Mouse (Mus musculus) midbrain, embryonic 11.5 days (tissue): ENCODE results near the gene Tspan32. TPM values are rescaled to one million over a fixed set of nuclear protein-coding genes. Genes with fewer than 3 reads are reported as not detected.

Experiments
- ATAC-seq: fragments of 200-750 bp; cut with Nextera tagmentation; 2 replicates; pipeline ENCODE4 v1.8.0; 2017; ENCODE audit warnings: moderate TSS enrichment, moderate library complexity; ENCODE audit not compliant: low FRiP score
- DNase-seq: peaks from one replicate; pipeline ENCODE4 v3.0.0; 2015; ENCODE audit warnings: low spot score; ENCODE audit errors: missing footprints
- H3K27ac ChIP-seq: fragments of 300-500 bp; sonication (generic); 2 replicates; pipeline ENCODE4 v1.5.1; 2014; ENCODE audit warnings: low read depth, low read length
- H3K27me3 ChIP-seq: fragments of 300-500 bp; sonication (generic); 2 replicates; pipeline ENCODE4 v1.6.1; 2014; ENCODE audit warnings: mild to moderate bottlenecking, low read length, moderate library complexity, mixed read lengths; ENCODE audit not compliant: control insufficient read depth, insufficient read depth
- H3K36me3 ChIP-seq: fragments of 300-500 bp; sonication (generic); 2 replicates; pipeline ENCODE4 v1.6.1; 2014; ENCODE audit warnings: mild to moderate bottlenecking, low read length, moderate library complexity, mixed read lengths; ENCODE audit not compliant: control insufficient read depth, insufficient read depth
- H3K4me1 ChIP-seq: fragments of 300-500 bp; sonication (generic); 2 replicates; pipeline ENCODE4 v1.6.1; 2014; ENCODE audit warnings: low read length; ENCODE audit not compliant: control insufficient read depth, insufficient read depth
- H3K4me2 ChIP-seq: fragments of 300-500 bp; sonication (generic); 2 replicates; pipeline ENCODE4 v1.6.1; 2014; ENCODE audit warnings: mild to moderate bottlenecking, moderate library complexity
- H3K4me3 ChIP-seq: fragments of 300-500 bp; sonication (generic); 2 replicates; pipeline ENCODE4 v1.5.1; 2014; ENCODE audit warnings: low read depth, low read length
- H3K9ac ChIP-seq: fragments of 300-500 bp; sonication (generic); 2 replicates; pipeline ENCODE4 v1.6.1; 2014; ENCODE audit warnings: low read length
- H3K9me3 ChIP-seq: fragments of 300-500 bp; sonication (generic); 2 replicates; pipeline ENCODE4 v1.6.1; 2016; ENCODE audit warnings: low read length; ENCODE audit not compliant: control insufficient read depth
- WGBS: fragments of 180-500 bp; shearing (Covaris S2); extraction: QIAGEN DNeasy Blood & Tissue Kit; methylation state at CpG from one replicate; pipeline ENCODE4 v1.1.7; 2014; 5-methylcytosine and 5-hydroxymethylcytosine counted together
- polyA plus RNA-seq: library from polyadenylated mRNA; unstranded; fragments of >200 nt; fragmentation: Nextera tagmentation; extraction: Ambion mirVana; gene quantifications from 2 replicates; pipeline ENCODE4 v1.2.1, GENCODE M21; 2014

The Tspan32 gene
- polyA plus RNA-seq, 1 experiment from 2014 or later, result 5.0 TPM

- H3K4me2 ChIP-seq, result no peak overlapping the region
- ATAC-seq, result no peak
Measured at GRCm38 (mm10) chr7:143013420-143014178, 8.8 kb downstream of the Tspan32 start.

DNA sequence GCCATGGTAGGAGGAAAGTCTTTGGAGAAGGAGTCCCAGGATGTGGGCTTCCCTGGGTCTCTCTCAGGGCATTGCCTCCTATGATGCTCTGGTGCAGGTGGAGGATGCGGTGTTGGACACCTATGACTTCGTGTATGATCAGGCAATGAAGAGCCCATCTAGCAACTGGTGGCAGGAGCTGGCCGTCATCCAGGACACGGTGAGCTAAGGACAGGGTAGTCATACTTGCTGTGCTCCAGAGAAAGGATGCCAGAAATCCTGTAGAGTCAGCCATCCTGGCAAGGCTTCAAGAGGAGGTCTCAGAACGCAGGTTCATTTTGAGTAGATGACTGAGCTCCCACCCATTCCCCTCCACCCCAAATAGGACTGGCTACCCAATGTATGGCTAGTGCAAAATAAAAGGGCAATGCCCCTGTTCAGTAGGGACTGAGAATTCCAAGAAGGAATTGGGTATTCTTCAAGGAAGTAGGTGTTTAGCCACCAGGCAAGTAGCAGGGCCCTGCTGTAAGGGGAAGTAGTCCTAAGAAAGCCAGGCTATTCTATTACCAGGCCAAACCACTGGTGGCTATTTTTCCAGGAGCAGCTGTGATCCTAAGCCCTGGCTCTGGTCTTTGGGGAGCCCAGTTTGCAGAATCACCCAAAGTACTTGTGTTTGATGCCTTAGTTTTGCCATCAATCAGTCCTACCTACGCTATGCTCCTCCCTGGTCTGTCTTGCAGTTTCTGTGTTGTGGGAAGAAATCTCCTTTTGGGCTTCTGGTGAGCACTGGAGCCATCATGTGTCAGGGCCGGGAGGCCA, 10.2 kb downstream of the Tspan32 start:
- Histone ChIP-seq H3K27ac (no peak overlapping the region), H3K36me3 (no peaks in the 10 kb centered on the region), H3K4me3 (no peak overlapping the region), H3K4me2 (no peak overlapping the region), H3K4me1 (no peaks in the 10 kb centered on the region), H3K27me3 (no peaks in the 10 kb centered on the region), H3K9me3 (no peaks in the 10 kb centered on the region), H3K9ac (no peak overlapping the region)
- ATAC-seq (no peak), DNase-seq (peak; percentile 28)
- 88% methylated on average over 7 of the region's 7 CpGs for WGBS

More at GRCm38 (mm10) chr7:143013420-143014178, 8.8 kb downstream of the Tspan32 start:
- no peaks in the 10 kb centered on the region for H3K27me3 ChIP-seq
- H3K9me3 ChIP-seq, result no peaks in the 10 kb centered on the region
- H3K36me3 ChIP-seq, result no peaks in the 10 kb centered on the region
- WGBS, result 62% methylated on average over 8 of the region's 8 CpGs
- no peak overlapping the region for H3K27ac ChIP-seq
- no peak overlapping the region for H3K4me3 ChIP-seq
- DNase-seq, result peak; percentile 83
- H3K9ac ChIP-seq, result no peak overlapping the region
- H3K4me1 ChIP-seq, result no peaks in the 10 kb centered on the region

DNA sequence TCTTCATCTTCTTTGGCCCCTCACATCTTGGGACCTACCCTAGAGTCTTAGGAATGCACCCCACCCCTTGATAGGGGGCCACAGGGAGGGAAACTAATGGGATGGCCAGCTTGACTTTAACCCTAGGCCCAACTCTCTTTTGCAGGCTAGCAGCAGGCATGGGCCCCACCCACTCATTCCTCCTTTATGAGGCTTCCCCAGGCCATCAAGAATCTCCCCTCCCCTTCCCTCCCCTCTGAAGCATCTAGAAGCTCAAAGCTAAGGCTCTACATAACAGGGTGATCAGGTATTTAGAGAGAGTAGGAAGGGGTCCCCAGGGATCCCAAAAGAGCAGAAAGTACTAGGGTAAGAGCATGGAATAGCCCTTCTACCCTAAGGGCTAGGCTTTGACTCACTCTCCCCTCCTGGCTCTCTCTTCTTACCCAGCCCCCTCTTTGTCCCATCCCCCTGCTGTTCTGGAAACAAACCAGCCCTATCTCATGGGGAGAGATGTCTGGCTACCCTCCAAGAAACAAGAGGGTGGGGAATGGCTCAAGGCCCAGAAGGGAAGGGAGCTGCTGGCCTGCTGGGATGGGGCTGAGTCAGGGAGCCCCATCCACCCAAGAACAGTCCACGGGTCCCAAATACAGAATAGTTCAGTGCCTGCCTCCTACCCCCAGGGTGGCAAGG, 11.0 kb downstream of the Tspan32 start:
- no peak for ATAC-seq
- no peaks in the 10 kb centered on the region for H3K27me3 ChIP-seq
- no peak overlapping the region for H3K27ac ChIP-seq
- no peaks in the 10 kb centered on the region for H3K4me1 ChIP-seq
- WGBS, result 16% methylated on average over 1 of the region's 1 CpGs
- H3K36me3 ChIP-seq, result no peaks in the 10 kb centered on the region
- H3K4me2 ChIP-seq, result no peak overlapping the region
- no peak overlapping the region for H3K9ac ChIP-seq
- no peaks in the 10 kb centered on the region for H3K9me3 ChIP-seq
- no peak overlapping the region for H3K4me3 ChIP-seq
- DNase-seq, result peak; percentile 28

DNA sequence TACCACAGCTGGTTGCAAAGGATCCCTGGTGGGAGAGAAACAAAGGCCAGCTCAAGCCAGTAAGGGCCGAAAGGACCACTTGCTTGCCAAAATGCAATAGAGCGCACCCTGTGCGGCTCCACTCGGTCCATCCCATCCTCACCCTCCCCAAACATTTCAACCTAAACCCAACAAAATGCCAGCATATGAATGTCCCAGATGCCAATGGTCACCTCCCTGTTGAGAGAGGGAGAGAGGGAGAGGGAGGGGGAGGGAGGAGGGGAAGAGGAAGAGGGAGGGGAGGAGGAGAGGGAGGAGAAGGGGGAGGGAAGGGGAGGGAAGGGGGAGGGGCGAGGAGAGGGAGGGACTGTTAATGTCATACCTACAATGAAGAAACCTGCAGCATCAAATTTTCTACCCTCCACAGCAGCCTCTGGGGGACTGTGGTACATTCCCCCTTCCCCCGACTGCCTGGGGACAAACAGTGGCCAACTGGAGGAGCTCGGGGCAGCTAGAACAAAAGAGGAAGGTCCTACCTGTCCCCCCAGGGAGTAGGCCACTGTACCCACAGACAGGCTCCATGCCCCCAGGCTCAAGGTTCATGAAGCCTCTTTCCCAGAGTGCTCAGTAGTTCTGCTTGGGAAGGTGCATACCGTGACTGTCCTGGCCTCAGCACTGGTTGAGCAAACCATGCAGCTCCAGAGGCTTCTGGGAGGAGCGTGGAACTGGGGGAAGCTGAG, 11.7 kb downstream of the Tspan32 start:
- WGBS, result 48% methylated on average over 9 of the region's 9 CpGs
- no peaks in the 10 kb centered on the region for H3K36me3 ChIP-seq
- no peak for ATAC-seq
- no peaks in the 10 kb centered on the region for H3K4me1 ChIP-seq
- H3K27me3 ChIP-seq, result no peaks in the 10 kb centered on the region
- H3K4me3 ChIP-seq, result no peak overlapping the region
- H3K9ac ChIP-seq, result no peak overlapping the region
- no peaks in the 10 kb centered on the region for H3K9me3 ChIP-seq
- H3K4me2 ChIP-seq, result no peak overlapping the region
- DNase-seq, result peak; percentile 68
- H3K27ac ChIP-seq, result no peak overlapping the region

DNA sequence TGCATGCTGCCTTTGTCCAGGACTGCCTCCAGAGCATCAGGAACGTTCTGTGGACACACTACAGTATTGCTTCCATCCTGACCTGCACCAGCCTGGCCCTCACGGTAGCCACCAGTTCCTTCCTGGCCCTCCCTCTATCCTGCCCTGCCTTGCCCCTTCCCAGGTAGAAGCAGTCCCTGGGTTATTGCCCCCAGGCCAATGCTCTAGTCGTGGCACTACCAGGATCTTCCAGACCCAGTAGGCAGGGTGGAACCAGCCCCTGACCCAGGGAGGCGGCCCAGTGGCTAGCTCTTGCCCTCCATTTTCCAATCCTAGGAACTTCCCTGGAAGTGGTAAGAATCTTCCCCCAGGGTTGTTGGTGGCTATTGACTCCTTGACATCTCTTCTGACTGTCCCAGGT, 12.3 kb downstream of the Tspan32 start:
- no peaks in the 10 kb centered on the region for H3K9me3 ChIP-seq
- no peak overlapping the region for H3K4me2 ChIP-seq
- ATAC-seq (no peak), DNase-seq (peak; percentile 4)
- no peak overlapping the region for H3K9ac ChIP-seq
- no peaks in the 10 kb centered on the region for H3K4me1 ChIP-seq
- H3K36me3 ChIP-seq, result no peaks in the 10 kb centered on the region
- H3K4me3 ChIP-seq, result no peak overlapping the region
- no peaks in the 10 kb centered on the region for H3K27me3 ChIP-seq
- H3K27ac ChIP-seq, result no peak overlapping the region
- 74% methylated on average over 4 of the region's 4 CpGs for WGBS

DNA sequence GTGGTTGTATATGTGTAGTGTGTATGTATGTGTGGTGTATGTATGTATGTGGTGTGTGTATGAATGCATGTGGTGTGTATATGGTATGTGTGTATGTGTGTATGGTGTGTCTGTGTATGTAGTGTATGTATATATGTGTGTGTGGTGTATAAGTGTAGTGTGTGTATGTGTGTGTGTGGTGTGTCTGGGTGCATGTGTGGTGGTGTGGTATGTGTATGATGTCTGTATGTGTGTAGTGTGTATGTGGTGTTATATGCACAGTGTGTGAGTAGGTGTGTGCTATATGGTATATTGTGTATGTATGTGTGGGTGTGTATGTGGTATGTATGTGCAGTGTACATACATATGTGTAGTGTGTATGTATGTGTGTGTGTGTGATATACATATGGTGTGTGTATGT, 15.2 kb downstream of the Tspan32 start:
- no peak overlapping the region for H3K4me2 ChIP-seq
- DNase-seq (peak; percentile 17), ATAC-seq (no peak)
- H3K9me3 ChIP-seq, result no peaks in the 10 kb centered on the region
- no peaks in the 10 kb centered on the region for H3K36me3 ChIP-seq
- no peaks in the 10 kb centered on the region for H3K27me3 ChIP-seq
- H3K4me3 ChIP-seq, result no peak overlapping the region
- no peak overlapping the region for H3K9ac ChIP-seq
- no peak overlapping the region for H3K27ac ChIP-seq
- H3K4me1 ChIP-seq, result no peaks in the 10 kb centered on the region

DNA sequence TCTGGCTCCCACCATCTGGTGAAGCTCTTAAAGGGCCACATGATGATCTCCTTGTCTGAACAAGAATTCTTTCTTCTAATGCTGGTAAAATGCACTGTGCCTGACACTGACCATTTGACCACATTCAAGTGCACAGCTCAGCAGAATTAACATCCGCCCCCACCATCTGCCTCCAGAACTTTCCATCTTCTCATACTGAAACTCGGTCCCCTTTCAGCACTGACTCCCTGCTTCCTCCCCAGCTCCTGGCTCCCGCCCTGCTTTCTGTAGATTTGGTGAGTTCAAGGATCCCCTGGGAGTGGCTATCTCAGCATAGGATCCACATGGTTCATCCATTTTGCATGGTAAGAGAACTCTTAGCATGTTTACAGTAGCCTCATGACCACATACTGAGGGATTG, 15.9 kb downstream of the Tspan32 start:
- DNase-seq (peak; percentile 33), ATAC-seq (no peak)
- Histone ChIP-seq H3K4me1 (no peaks in the 10 kb centered on the region), H3K9ac (no peak overlapping the region), H3K27ac (no peak overlapping the region), H3K27me3 (no peaks in the 10 kb centered on the region), H3K36me3 (no peaks in the 10 kb centered on the region), H3K4me3 (no peak overlapping the region), H3K9me3 (no peaks in the 10 kb centered on the region), H3K4me2 (no peak overlapping the region)
- WGBS, result 81% methylated on average over 3 of the region's 3 CpGs

DNA sequence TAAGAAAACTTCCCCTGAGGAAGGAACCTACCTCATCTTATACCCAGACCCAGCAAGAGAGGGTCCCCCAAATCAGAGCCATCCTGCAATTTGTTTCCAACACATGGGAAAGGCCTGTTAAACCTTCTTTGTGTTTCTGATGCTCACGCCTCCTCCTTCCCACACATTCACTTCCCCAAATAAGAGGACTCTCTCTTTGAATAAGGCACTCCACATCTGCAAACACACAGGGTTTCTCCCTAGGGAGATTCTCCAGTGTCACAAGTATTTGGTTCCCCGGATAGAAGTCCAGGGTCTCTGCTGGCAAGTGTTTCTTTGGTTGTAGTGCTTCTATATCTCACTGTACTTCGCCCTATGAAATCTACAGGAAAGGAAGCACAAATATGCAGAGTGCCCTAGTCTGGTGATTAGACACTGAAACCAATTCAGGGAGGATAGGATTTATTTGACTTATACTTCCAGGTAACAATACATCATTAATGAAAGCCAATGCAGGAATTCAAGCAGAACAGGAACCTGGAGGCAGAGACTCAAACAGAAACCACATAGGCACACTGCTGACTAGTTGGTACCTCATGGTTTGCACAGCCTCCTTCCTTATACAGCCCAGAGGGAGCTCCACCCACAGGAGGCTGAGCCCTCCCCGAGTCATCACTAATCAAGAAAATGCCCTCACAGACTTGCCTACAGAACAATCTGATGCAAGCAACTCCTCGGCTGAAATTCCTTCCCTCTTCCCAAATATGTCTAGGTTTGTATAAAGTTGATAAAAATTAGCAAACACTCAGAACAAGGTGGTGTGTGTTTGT, 16.7 kb downstream of the Tspan32 start:
- DNase-seq (no peak), ATAC-seq (no peak)
- no peaks in the 10 kb centered on the region for H3K36me3 ChIP-seq
- no peaks in the 10 kb centered on the region for H3K4me1 ChIP-seq
- H3K27me3 ChIP-seq, result no peaks in the 10 kb centered on the region
- no peak overlapping the region for H3K27ac ChIP-seq
- H3K9ac ChIP-seq, result no peak overlapping the region
- no peak overlapping the region for H3K4me2 ChIP-seq
- WGBS, result 75% methylated on average over 5 of the region's 5 CpGs
- H3K9me3 ChIP-seq, result no peaks in the 10 kb centered on the region
- no peak overlapping the region for H3K4me3 ChIP-seq
